Mouse (Mus musculus) splenic B cell, adult 2 months (primary cell): Measurements from ENCODE around the gene Treml1.

Source experiments
- DNase-seq: peaks from one replicate; pipeline ENCODE4 v3.0.0-alpha.2; 2011; ENCODE audit warnings: low read depth, low spot score
- H3K27me3 ChIP-seq: 2 replicates; pipeline ENCODE4 v1.6.1; 2012; ENCODE audit warnings: mild to moderate bottlenecking, low read length, moderate library complexity, mixed read lengths; ENCODE audit not compliant: control insufficient read depth, poor library complexity, insufficient read depth, severe bottlenecking
- H3K36me3 ChIP-seq: 2 replicates; pipeline ENCODE4 v1.6.1; 2012; ENCODE audit warnings: mild to moderate bottlenecking, low read length, moderate library complexity, mixed read lengths; ENCODE audit not compliant: control insufficient read depth, poor library complexity, insufficient read depth, severe bottlenecking

The Treml1 gene

GRCm38 (mm10) chr17:48409380-48410298 is 49.9 kb downstream of the Treml1 start, which contains the start of the genes Nfya and Oard1:
Gene Nfya (minus strand): TSS chr17:48409906.
Gene Oard1 (plus strand): TSS chr17:48410014.
- peaks cover 8% of the 10 kb centered on the region for H3K36me3 ChIP-seq
- no peaks in the 10 kb centered on the region for H3K27me3 ChIP-seq
- peak; percentile 100 for DNase-seq

GRCm38 (mm10) chr17:48410299-48410785 is 50.6 kb downstream of the Treml1 start:
- no peaks in the 10 kb centered on the region for H3K27me3 ChIP-seq
- H3K36me3 ChIP-seq: peaks cover 8% of the 10 kb centered on the region
- no peak for DNase-seq

GRCm38 (mm10) chr17:48411241-48411640 is 51.5 kb downstream of the Treml1 start:
- DNase-seq: no peak
- Histone ChIP-seq H3K36me3 (peaks cover 10% of the 10 kb centered on the region), H3K27me3 (no peaks in the 10 kb centered on the region)

- DNase-seq: no peak
- Histone ChIP-seq H3K36me3 (peaks cover 19% of the 10 kb centered on the region), H3K27me3 (no peaks in the 10 kb centered on the region)
These were observed 56.3 kb downstream of the Treml1 start for GRCm38 (mm10) chr17:48416011-48416410.
